Mouse (Mus musculus) myocyte (in vitro differentiated cells): ENCODE measurements around the gene Dyrk2.

ENCODE experiments used
- MAX ChIP-seq: IDR thresholded peaks from one replicate; pipeline ENCODE4 v1.6.1; 2011; ENCODE audit warnings: low read depth, mild to moderate bottlenecking, control low read depth
- POLR2A ChIP-seq: IDR thresholded peaks from one replicate; pipeline ENCODE4 v1.6.1; 2011; ENCODE audit warnings: low read depth, mild to moderate bottlenecking, control low read depth, moderate library complexity; ENCODE audit not compliant: insufficient read length
- REST ChIP-seq: IDR thresholded peaks from one replicate; pipeline ENCODE4 v1.6.1; 2011; ENCODE audit warnings: mild to moderate bottlenecking, control low read depth, moderate library complexity; ENCODE audit not compliant: insufficient read depth, insufficient read length

DNA sequence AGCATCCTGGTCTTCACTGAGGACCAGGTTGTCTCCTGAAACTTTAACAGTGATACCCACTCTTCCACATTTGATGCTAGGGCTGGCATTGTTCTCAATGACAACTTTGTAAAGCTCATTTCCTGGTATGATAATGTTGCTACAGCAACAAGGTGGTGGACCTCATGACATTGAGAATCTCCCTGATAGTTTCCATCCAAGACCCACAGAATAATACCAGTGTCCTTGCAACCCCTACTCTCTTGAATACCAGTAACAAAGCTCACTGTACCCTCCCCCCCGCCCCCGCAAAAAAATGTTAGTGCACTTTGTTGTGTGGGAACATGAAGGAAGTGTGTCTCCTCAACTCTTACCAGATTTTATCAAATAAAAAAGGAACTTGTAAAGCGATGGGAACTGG, 23.6 kb upstream of the Dyrk2 start:
- no peak for TF ChIP-seq POLR2A
- TF ChIP-seq MAX, result no peak
- no peak for TF ChIP-seq REST
